Mouse (Mus musculus) brain, embryonic 14.5 days (tissue): ENCODE results near the gene Ssb.

Source experiments
- CTCF ChIP-seq: fragments of 200-500 bp; IDR thresholded peaks from 2 replicates; pipeline ENCODE4 v1.5.1; 2012; ENCODE audit warnings: inconsistent platforms, mild to moderate bottlenecking, moderate library complexity, borderline replicate concordance; ENCODE audit not compliant: insufficient read depth, insufficient read length; ENCODE audit errors: extremely low read depth
- POLR2A ChIP-seq: fragments of 200-500 bp; IDR thresholded peaks from 2 replicates; pipeline ENCODE4 v1.6.1; 2012; ENCODE audit warnings: mild to moderate bottlenecking, inconsistent platforms, borderline replicate concordance; ENCODE audit not compliant: poor library complexity, insufficient read depth, insufficient read length, severe bottlenecking; ENCODE audit errors: extremely low read depth

- no peak for TF ChIP-seq CTCF
- no peak for TF ChIP-seq POLR2A
These were observed 23.2 kb downstream of the Ssb start for GRCm38 (mm10) chr2:69884581-69884980.
